Mouse (Mus musculus): Measurements from ENCODE around the gene Cfap61. TPM values are rescaled to one million over a fixed set of nuclear protein-coding genes. Genes with fewer than 3 reads are reported as not detected.

The Cfap61 gene
- total RNA-seq, 2 experiments from 2014 or later: 3.5 to 3.6 TPM

DNA sequence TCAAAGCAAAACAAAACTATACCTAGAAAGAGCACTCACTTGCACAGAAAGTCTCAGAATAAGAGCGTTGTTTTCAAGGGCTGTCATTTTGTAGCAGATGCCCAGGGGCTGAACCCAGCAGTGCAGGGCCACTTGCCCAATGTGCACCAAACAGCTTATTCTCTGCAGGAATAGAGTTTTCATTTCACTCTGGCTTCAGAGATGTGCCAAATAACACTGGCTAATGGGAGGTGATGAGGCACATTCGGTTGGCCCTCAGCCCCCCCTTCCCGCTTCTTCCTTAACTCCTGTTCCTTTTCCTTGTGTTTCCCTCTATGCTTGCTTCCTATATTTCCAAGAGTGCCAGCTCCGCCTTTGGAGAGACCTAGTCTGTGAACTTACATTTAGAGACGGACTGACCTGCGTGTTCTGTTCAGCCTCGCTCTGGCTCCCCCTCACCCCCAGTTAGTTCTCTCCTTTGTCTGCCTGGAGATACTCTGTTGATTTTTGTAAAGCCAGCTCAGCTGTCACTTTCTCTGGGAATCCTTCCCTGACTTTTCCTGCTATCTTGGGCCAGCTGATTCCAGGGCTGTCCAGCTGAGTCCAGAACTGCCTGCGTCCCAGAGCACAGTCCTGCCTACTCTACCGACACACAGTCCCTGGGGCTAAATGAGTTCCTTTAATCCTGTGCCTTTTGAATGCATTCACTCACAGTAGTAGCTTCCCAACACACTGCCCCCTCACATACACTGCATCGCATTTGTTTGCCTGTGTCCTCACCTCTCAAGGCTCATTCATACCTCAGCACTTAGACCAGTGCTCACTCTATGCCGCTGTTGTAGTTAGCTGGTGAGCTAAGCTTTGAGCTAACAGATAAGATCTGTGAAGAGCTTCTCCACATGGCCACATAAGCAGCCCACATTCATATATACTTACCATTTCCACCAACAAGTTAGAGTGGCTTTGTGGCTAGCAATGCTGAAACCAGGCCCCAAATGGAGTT is 128.8 kb downstream of the Cfap61 start:
- Histone ChIP-seq H3K4me3 (no peak overlapping the region), H3K27ac (no peak overlapping the region)
- no peak for DNase-seq (ENCODE audit: extremely low spot score in 1 of 2, low spot score in 2 of 2)
- intact Hi-C loops (cut with DNase I): no loop called here
- no peak for TF ChIP-seq CTCF (IDR thresholded peaks at IDR 0.05)

DNA sequence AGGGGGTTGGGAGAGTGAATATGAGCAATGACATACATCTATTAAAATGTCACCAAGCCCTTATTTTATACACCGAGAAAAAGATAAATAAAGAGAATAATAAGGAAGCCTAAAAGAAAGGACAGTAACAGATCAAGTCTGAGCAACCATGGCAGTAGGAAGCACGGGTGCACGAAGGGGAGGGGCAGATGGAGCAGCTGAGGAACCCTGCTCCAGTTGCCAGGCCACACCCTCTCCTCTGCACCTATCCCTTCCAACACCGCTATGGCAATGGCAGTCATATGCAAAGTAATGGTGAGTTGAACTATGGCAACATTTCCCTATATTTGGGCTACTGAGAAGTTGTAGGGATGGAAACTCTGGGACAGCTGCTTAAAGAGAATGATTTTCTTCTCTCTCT is 132.8 kb downstream of the Cfap61 start:
- Histone ChIP-seq H3K27ac (no peak overlapping the region), H3K4me3 (no peak overlapping the region)
- intact Hi-C loops (cut with DNase I): no loop called here
- no peak for DNase-seq (ENCODE audit: extremely low spot score in 1 of 2, low spot score in 2 of 2)
- no peak for TF ChIP-seq CTCF (IDR thresholded peaks at IDR 0.05)

DNA sequence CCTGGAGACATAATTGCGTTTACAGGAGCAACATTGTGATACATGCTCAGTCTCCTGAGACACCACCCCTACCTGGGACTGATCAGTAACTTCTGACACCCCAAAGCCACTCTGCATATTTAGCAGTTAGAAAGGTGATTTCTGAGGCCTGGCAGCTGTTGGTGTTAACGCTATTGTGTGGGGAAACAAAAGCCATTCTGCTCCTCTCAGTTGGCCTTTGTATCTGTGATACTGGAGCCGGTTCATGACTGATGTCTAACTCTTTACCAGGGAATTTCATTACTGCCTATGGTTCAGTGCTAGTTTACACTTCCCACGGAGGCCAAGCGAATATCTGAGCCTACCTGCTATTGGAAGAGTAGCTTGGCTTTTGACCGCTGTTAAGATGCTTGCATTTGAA is 138.7 kb downstream of the Cfap61 start:
- intact Hi-C loops (cut with DNase I): no loop called here
- DNase-seq (ENCODE audit: extremely low spot score in 1 of 2, low spot score in 2 of 2): no peak
- no peak overlapping the region for H3K27ac ChIP-seq
- TF ChIP-seq CTCF (IDR thresholded peaks at IDR 0.05): no peak
- H3K4me3 ChIP-seq: no peak overlapping the region

DNA sequence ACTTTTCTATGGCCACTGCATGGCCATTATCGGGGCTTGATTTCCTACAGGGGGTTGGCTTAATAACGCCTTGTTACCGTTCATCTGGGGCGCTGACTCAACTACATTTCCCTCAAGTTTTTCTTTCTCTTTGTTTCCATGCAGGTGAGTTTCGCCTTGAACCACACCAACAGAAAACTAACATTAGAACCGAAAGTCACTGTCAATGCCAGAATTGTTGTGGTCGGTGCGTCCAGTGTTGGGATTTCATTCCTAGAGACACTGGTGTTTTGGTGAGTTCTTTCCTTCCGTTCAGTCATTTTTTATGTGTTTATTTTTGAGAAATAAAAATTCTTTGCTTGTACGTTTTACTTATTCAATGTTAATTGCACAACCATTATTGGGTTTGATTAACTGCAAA is 142.5 kb downstream of the Cfap61 start:
- no peak for TF ChIP-seq CTCF (IDR thresholded peaks at IDR 0.05)
- DNase-seq (ENCODE audit: extremely low spot score in 1 of 2, low spot score in 2 of 2): no peak
- intact Hi-C loops (cut with DNase I): no loop called here
- Histone ChIP-seq H3K27ac (no peak overlapping the region), H3K4me3 (no peak overlapping the region)

DNA sequence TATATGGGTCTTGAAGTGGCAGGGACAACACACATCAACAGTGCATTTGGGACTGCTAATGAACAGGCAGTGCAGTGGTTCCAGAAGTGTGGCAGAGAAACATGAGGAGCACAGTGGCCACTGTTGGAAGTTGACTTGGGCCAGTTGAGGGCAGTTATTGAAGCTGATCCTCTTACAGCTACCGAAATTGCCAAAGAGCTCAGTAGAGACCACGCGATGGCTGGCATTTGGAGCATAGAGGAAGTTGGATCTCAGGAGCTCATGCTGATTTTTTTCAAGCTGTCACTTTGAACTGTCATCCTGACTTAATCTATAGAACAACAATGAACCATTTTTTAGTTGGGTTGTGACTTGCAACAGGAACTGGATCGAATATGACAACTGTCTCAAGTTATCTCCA is 145.7 kb downstream of the Cfap61 start:
- DNase-seq (ENCODE audit: extremely low spot score in 1 of 2, low spot score in 2 of 2): no peak
- no peak overlapping the region for H3K4me3 ChIP-seq
- no peak for TF ChIP-seq CTCF (IDR thresholded peaks at IDR 0.05)
- intact Hi-C loops (cut with DNase I): no loop called here
- no peak overlapping the region for H3K27ac ChIP-seq

DNA sequence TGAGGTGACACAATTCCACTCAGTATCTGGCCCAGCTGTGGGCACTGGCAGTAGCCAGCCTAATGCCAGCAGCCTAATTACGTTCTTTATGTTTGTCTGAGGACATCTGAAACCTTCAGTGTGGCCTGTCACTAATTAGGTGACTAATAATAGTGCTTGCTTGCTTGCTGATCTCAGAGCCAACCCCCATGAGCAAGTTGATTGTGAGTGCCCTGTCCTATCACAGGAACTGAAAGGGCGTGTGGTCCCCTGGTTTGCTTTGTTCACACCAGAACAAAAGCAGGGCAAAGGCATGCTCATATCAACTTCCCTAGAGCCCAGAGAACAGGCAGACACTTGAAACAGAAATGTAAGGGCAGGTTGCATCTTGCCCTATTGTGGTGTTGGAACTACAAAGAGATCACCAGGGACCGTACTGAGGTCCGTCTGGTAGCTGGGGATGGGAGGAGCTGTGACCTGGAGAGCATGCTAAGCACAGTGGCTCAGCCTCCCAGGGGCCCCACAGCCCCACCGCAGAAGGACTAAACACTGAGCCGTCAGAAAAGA is 148.8 kb downstream of the Cfap61 start:
- DNase-seq (ENCODE audit: extremely low spot score in 1 of 2, low spot score in 2 of 2): no peak
- Histone ChIP-seq H3K4me3 (no peak overlapping the region), H3K27ac (no peak overlapping the region)
- intact Hi-C loops (cut with DNase I): no loop called here
- no peak for TF ChIP-seq CTCF (IDR thresholded peaks at IDR 0.05)

DNA sequence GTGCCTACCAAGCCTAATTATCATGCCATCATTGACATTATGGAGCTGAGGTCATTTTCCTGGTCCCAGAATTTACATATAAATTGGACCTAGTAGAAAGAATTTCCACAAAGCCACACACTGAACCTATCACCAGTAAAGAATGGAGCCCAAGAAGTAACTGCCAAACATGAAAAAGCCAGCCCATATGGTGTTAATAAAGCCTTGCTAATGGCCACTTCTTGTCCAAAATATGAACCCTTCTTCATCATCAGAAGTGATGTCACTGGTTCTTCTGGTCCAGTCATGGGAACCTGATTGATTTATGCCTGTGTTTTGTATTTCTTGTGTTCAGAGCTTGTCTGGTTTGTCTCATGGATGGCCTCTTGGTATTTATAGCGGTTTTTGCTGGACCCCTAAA is 152.8 kb downstream of the Cfap61 start:
- intact Hi-C loops (cut with DNase I): no loop called here
- Histone ChIP-seq H3K4me3 (no peak overlapping the region), H3K27ac (no peak overlapping the region)
- no peak for DNase-seq (ENCODE audit: extremely low spot score in 1 of 2, low spot score in 2 of 2)
- TF ChIP-seq CTCF (IDR thresholded peaks at IDR 0.05): no peak

DNA sequence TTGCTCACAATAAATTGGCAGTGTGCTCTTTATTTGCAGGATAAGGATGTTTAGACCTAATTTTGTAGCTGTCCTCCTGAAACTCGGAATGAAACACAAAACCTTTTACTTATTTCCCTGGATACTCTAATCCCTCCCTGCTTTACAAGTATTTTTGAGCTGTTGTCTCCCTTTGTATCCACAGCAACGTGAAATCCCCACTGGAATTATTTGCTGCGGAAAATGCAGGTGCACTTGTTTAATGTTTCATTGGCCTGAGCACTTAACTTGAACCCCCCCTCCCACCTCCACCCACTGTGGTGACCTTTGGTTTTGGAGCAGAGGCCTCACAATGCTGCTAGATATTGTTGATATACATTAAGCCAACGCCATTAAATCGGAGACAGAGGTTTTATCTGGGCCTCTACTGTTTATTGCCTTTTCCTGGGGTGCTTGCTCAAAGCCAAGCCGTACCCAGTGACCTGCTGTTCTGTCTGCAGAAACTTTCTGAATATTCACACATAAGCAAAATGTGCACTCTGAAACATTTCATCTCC is 154.6 kb downstream of the Cfap61 start:
- Histone ChIP-seq H3K4me3 (no peak overlapping the region), H3K27ac (no peak overlapping the region)
- no peak for DNase-seq (ENCODE audit: extremely low spot score in 1 of 2, low spot score in 2 of 2)
- TF ChIP-seq CTCF (IDR thresholded peaks at IDR 0.05): no peak
- intact Hi-C loops (cut with DNase I): no loop called here

DNA sequence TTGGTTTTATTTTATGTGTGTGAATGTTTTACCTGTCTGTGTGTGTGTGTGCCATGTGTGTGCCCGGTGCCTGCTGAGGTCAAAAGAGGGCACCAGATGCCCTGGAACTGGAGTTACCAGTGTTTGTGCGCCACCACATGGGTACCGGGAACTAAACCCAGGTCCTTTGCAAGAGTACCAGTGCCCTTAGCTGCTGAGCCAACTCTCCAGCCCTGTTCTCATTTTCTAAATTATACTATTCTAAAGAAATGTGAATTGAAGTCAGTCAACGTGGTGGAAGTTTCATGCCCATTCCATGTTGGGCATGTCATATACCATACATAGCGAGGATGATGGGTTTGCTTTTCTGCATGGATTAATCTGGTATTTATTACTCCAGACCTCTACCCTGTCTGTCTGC is 162.9 kb downstream of the Cfap61 start:
- no peak for TF ChIP-seq CTCF (IDR thresholded peaks at IDR 0.05)
- intact Hi-C loops (cut with DNase I): no loop called here
- H3K27ac ChIP-seq: no peak overlapping the region
- no peak for DNase-seq (ENCODE audit: extremely low spot score in 1 of 2, low spot score in 2 of 2)
- H3K4me3 ChIP-seq: no peak overlapping the region

DNA sequence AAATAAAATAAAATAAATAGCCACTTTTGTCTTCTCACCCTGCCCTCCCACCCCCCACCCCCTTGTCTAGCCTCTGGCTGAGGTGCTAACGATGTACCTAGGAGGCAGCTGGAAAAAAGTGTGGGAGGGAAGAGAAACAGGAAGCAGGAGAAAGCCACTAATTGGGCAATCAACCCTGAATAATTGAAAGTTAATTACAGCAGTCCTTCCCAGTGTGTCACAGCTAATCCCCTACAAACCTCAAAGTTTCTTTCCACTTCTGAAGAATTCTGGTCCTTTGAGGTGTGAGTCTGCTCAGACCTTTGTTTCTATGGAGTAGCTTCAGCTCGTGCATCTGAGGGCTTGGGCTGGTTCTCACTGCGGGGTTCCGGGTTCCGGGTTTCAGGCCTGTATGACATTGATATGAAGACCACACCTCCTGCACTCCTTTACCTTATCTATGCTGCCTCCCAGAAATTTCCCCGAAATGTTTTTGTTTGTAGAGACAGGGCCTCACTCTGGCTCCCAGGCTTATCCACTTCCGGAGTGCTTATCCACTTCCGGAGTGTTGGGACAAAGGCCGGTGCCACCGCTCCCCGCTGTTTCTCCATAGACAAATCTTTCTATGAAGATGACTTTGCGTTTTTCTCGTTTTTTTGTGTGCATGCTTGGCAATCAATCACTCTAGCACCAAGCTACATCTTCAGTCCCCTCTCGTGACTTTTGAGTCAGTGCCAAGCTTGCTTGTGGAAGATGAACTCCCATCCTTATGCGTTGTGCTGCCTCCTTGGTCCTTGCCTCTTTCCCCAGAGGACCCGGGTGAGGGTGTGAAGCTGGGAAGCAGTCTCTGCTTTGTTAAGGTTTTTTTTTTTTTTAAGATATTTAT is 164.5 kb downstream of the Cfap61 start:
- no peak for TF ChIP-seq CTCF (IDR thresholded peaks at IDR 0.05)
- no peak overlapping the region for H3K27ac ChIP-seq
- no peak overlapping the region for H3K4me3 ChIP-seq
- intact Hi-C loops (cut with DNase I): no loop called here
- no peak for DNase-seq (ENCODE audit: extremely low spot score in 1 of 2, low spot score in 2 of 2)

DNA sequence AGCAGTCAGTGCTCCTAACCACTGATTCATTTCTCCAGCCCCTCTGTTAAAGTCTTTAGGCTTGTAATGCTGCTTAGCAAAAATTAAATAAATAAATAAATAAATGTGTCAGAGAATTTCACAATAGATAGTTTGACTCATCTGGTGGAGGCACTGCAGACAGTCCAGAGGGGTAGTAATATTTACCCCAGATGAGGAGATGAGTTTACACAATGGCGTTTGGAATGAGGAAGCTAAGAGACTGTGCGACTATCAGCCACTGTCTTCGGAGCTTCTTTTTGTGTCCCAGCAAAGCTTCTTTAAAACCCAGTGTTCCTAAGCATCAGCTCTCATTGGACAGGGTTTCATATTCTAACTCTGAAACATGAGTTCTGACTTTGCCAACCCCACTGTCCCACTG is 165.3 kb downstream of the Cfap61 start:
- TF ChIP-seq CTCF (IDR thresholded peaks at IDR 0.05): no peak
- intact Hi-C loops (cut with DNase I): no loop called here
- no peak for DNase-seq (ENCODE audit: extremely low spot score in 1 of 2, low spot score in 2 of 2)
- H3K27ac ChIP-seq: no peak overlapping the region
- no peak overlapping the region for H3K4me3 ChIP-seq
